Mouse (Mus musculus) ES-E14 (cell line): ENCODE data around the gene Telo2.
"Not testable (repeated sequence)": the region's sequence is repeated elsewhere in the genome, so short reads cannot be mapped to it uniquely, and the experiment has no call there.

Experiments
- CHD2 ChIP-seq: IDR thresholded peaks from 2 replicates; pipeline ENCODE4 v1.6.1; 2014; ENCODE audit warnings: mild to moderate bottlenecking, low read depth, low read length, inconsistent platforms
- HCFC1 ChIP-seq: IDR thresholded peaks from 2 replicates; pipeline ENCODE4 v1.6.1; 2012; ENCODE audit warnings: low read length, inconsistent platforms, borderline replicate concordance; ENCODE audit not compliant: insufficient read depth

DNA sequence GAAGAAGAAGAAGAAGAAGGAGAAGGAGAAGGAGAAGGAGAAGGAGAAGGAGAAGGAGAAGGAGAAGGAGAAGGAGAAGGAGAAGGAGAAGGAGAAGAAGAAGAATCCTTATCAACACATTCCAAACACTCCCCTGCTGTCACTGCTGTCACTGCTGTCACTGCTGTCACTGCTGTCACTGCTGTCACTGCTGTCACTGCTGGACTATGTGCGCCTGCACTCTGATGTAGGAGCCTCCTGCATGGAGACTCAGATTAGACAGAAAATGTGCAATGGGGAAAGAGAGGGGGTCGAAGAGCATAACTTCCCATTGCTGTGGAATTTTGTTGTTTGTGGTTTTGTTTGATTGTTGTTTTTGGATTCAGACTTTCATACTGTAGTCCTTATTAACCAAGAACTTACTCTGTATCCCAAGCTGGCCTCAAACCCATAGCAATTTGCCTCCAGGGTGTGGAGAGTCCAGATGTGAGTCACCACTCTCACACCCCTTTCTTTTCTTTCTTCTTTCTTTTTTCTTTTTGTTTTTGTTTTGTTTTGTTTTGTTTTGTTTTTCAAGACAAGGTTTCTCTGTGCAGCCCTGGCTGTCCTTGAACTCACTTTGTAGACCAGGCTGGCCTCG lies 9.8 kb upstream of the Telo2 start:
- TF ChIP-seq HCFC1, CHD2: not testable (repeated sequence)
